Mouse (Mus musculus) spleen, adult 2 months (tissue): ENCODE measurements around the gene Kif11.

Experiments used
- CTCF ChIP-seq: fragments of 200-500 bp; IDR thresholded peaks from 2 replicates; pipeline ENCODE4 v1.5.1; 2011; ENCODE audit warnings: mild to moderate bottlenecking, inconsistent platforms; ENCODE audit not compliant: insufficient read depth, insufficient read length, insufficient replicate concordance; ENCODE audit errors: extremely low read depth
- POLR2A ChIP-seq: fragments of 200-500 bp; IDR thresholded peaks from 2 replicates; pipeline ENCODE4 v1.6.1; 2011; ENCODE audit warnings: low read depth, low read length, inconsistent platforms

GRCm38 (mm10) chr19:37442524-37443286 lies 66.5 kb downstream of the Kif11 start:
- TF ChIP-seq CTCF, result no peak
- no peak for TF ChIP-seq POLR2A
